Mouse (Mus musculus) T-helper 17 cell (primary cell): Measurements from ENCODE around the gene Olfr474.
"Not testable (repeated sequence)": the region's sequence is repeated elsewhere in the genome, so short reads cannot be mapped to it uniquely, and the experiment has no call there.

ENCODE experiments used
- in situ Hi-C, 2 experiments: fragments of 300-600 bp; cut with MboI, MseI; formaldehyde crosslinking; loops; 1 replicate in 1 of 2; 2 replicates in 1 of 2; pipeline ENCODE4 v1.15.1; 2025; ENCODE audit warnings: high pct_unique_total_duplicates in 2 of 2

The Olfr474 gene

GRCm38 (mm10) chr7:107954343-107954742, at the start of gene Olfr474:
Gene Olfr474 (plus strand): TSS chr7:107954643.
- in situ Hi-C loops = no loop called here

- in situ Hi-C loops = no loop called here
These were observed 24.3 kb upstream of the Olfr474 start, which contains the start of gene Olfr473 for GRCm38 (mm10) chr7:107930146-107930545. Gene Olfr473 (plus strand): TSS chr7:107930446.

- in situ Hi-C loops = not testable (repeated sequence)
These were observed 1.9 kb upstream of the Olfr474 start for GRCm38 (mm10) chr7:107952539-107952938.

- in situ Hi-C loops = no loop called here
These were observed 10.1 kb downstream of the Olfr474 start, which contains the start of gene Olfr476 for GRCm38 (mm10) chr7:107964503-107964902. Gene Olfr476 (plus strand): TSS chr7:107964803.

- in situ Hi-C loops = no loop called here
These were observed 31.9 kb downstream of the Olfr474 start, which contains the start of gene Olfr477 for GRCm38 (mm10) chr7:107986393-107986792. Gene Olfr477 (plus strand): TSS chr7:107986693.
